Mouse (Mus musculus) layer of hippocampus, adult 11-12 months (tissue): ENCODE results near the gene Chfr.

Experiments used
- DNase-seq: peaks from one replicate; pipeline ENCODE4 v3.0.0; 2022; ENCODE audit warnings: low spot score

Chfr gene

GRCm38 (mm10) chr5:110135293-110136086, at the start of gene Chfr:
TSS of gene Chfr (plus strand) at chr5:110135842.
- DNase-seq: peak; percentile 100

GRCm38 (mm10) chr5:110086161-110086866, 49.3 kb upstream of the Chfr start:
- DNase-seq: no peak

- DNase-seq: no peak
Measured at GRCm38 (mm10) chr5:110091546-110091945, 44.1 kb upstream of the Chfr start.

- DNase-seq: peak; percentile 94
Measured at GRCm38 (mm10) chr5:110094030-110094846, 41.4 kb upstream of the Chfr start, which contains the start of gene Gm35315. TSS of gene Gm35315 (minus strand) at chr5:110094420.

- DNase-seq: no peak
Measured at GRCm38 (mm10) chr5:110094847-110095213, 40.8 kb upstream of the Chfr start.

- peak; percentile 40 for DNase-seq
Measured at GRCm38 (mm10) chr5:110098991-110099477, 36.6 kb upstream of the Chfr start.

- DNase-seq: no peak
Measured at GRCm38 (mm10) chr5:110099656-110100580, 35.7 kb upstream of the Chfr start, which contains the start of gene Plcxd1. TSS of gene Plcxd1 (plus strand) at chr5:110099969.

GRCm38 (mm10) chr5:110100921-110101631, 34.6 kb upstream of the Chfr start:
- DNase-seq: peak; percentile 43

- DNase-seq: peak; percentile 66
Measured at GRCm38 (mm10) chr5:110101716-110102347, 33.8 kb upstream of the Chfr start.

- no peak for DNase-seq
Measured at GRCm38 (mm10) chr5:110102429-110102828, 33.2 kb upstream of the Chfr start.

GRCm38 (mm10) chr5:110102853-110103625, 32.6 kb upstream of the Chfr start:
- no peak for DNase-seq

- no peak for DNase-seq
Measured at GRCm38 (mm10) chr5:110103901-110104615, 31.6 kb upstream of the Chfr start.

- DNase-seq: peak; percentile 22
Measured at GRCm38 (mm10) chr5:110104616-110105380, 30.8 kb upstream of the Chfr start.

GRCm38 (mm10) chr5:110106140-110106871, 29.3 kb upstream of the Chfr start:
- DNase-seq: peak; percentile 51

- peak; percentile 57 for DNase-seq
Measured at GRCm38 (mm10) chr5:110106901-110107564, 28.6 kb upstream of the Chfr start.

GRCm38 (mm10) chr5:110107581-110108304, 27.9 kb upstream of the Chfr start, which contains the start of gene Gtpbp6:
TSS of gene Gtpbp6 (minus strand) at chr5:110108197.
- DNase-seq: peak; percentile 96
